Mouse (Mus musculus) liver, embryonic 14.5 days (tissue): ENCODE measurements around the gene Ccdc138.

Source experiments
- CTCF ChIP-seq: IDR thresholded peaks from 2 replicates; pipeline ENCODE4 v1.5.1; 2016; ENCODE audit warnings: antibody characterized with exemption, low read depth, control low read depth
- EP300 ChIP-seq: IDR thresholded peaks from 2 replicates; pipeline ENCODE4 v1.6.1; 2016; ENCODE audit warnings: antibody characterized with exemption, low read depth

DNA sequence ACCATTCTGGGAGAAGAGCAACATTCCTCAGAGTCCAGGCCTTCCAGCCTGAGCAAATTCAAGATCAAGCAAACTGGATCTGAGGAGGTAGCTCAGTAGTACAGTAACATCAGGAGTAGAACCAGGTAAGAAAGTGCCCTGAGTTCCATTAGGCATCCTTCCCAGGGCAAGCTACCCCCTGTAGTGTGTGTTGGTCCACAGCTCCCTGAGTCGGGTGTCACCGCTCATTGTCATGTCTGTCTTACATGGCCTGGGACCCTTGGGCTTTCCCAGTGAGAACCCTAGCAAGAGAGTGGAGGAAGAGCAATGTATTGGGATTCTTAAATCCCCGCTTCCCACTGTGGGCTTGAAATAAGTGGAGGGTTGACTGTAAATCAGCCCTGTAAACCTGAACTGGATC is 97.4 kb downstream of the Ccdc138 start:
- TF ChIP-seq CTCF (no peak), EP300 (no peak)
